Mouse (Mus musculus) forebrain, embryonic 16.5 days (tissue): ENCODE data around the gene Des. TPM values are rescaled to one million over a fixed set of nuclear protein-coding genes. Genes with fewer than 3 reads are reported as not detected.

Source experiments
- ATAC-seq: fragments of 200-750 bp; cut with Nextera tagmentation; 2 replicates; pipeline ENCODE4 v1.8.0; 2017; ENCODE audit warnings: mild to moderate bottlenecking, moderate library complexity
- H3K27ac ChIP-seq: fragments of 300-500 bp; sonication (generic); 2 replicates; pipeline ENCODE4 v1.5.1; 2014; ENCODE audit warnings: low read length, control low read depth
- H3K27me3 ChIP-seq: fragments of 300-500 bp; sonication (generic); replicated peaks from 2 replicates; pipeline ENCODE4 v1.6.1; 2014; ENCODE audit warnings: low read length; ENCODE audit not compliant: control insufficient read depth, insufficient read depth
- H3K36me3 ChIP-seq: fragments of 300-500 bp; sonication (generic); 2 replicates; pipeline ENCODE4 v1.6.1; 2014; ENCODE audit not compliant: control insufficient read depth, insufficient read depth
- H3K4me1 ChIP-seq: fragments of 300-500 bp; sonication (generic); replicated peaks from 2 replicates; pipeline ENCODE4 v1.6.1; 2014; ENCODE audit warnings: low read length; ENCODE audit not compliant: control insufficient read depth, insufficient read depth
- H3K4me2 ChIP-seq: fragments of 300-500 bp; sonication (generic); 2 replicates; pipeline ENCODE4 v1.6.1; 2014; ENCODE audit warnings: mild to moderate bottlenecking, low read length, control low read depth
- H3K4me3 ChIP-seq: fragments of 300-500 bp; sonication (generic); replicated peaks from 2 replicates; pipeline ENCODE4 v1.5.1; 2014; ENCODE audit warnings: mild to moderate bottlenecking, low read length, control low read depth
- H3K9ac ChIP-seq: fragments of 300-500 bp; sonication (generic); replicated peaks from 2 replicates; pipeline ENCODE4 v1.6.1; 2014; ENCODE audit warnings: low read depth, low read length, control low read depth
- H3K9me3 ChIP-seq: fragments of 300-500 bp; sonication (generic); 2 replicates; pipeline ENCODE4 v1.6.1; 2016; ENCODE audit warnings: low read length; ENCODE audit not compliant: control insufficient read depth
- WGBS: fragments of 180-500 bp; shearing (Covaris S2); extraction: QIAGEN DNeasy Blood & Tissue Kit; methylation state at CpG from one replicate; pipeline ENCODE4 v1.1.7; 2014; 5-methylcytosine and 5-hydroxymethylcytosine counted together
- polyA plus RNA-seq: library from polyadenylated mRNA; unstranded; fragments of >200 nt; fragmentation: Nextera tagmentation; extraction: Ambion mirVana; gene quantifications from 2 replicates; pipeline ENCODE4 v1.2.1, GENCODE M21; 2015

Gene Des
- polyA plus RNA-seq, 1 experiment from 2014 or later, result 1.2 TPM

- no peaks in the 10 kb centered on the region for H3K9me3 ChIP-seq
- no peak overlapping the region for H3K9ac ChIP-seq
- no peaks in the 10 kb centered on the region for H3K36me3 ChIP-seq
- ATAC-seq, result no peak
- WGBS, result 91% methylated on average over 3 of the region's 3 CpGs
- peaks cover 18% of the 10 kb centered on the region for H3K4me1 ChIP-seq
- H3K27ac ChIP-seq, result no peak overlapping the region
- H3K27me3 ChIP-seq, result peaks cover 29% of the 10 kb centered on the region
- no peak overlapping the region for H3K4me3 ChIP-seq
- H3K4me2 ChIP-seq, result no peak overlapping the region
These were observed 3.7 kb downstream of the Des start for GRCm38 (mm10) chr1:75363868-75364267.

GRCm38 (mm10) chr1:75365510-75366137 lies 5.5 kb downstream of the Des start:
- peaks cover 18% of the 10 kb centered on the region for H3K27me3 ChIP-seq
- H3K27ac ChIP-seq, result 0 out of 2 replicates have a peak overlapping the region, but pooled peaks have one; percentile 37
- no peaks in the 10 kb centered on the region for H3K9me3 ChIP-seq
- H3K4me2 ChIP-seq, result no peak overlapping the region
- no peak overlapping the region for H3K4me3 ChIP-seq
- H3K9ac ChIP-seq, result no peak overlapping the region
- no peaks in the 10 kb centered on the region for H3K36me3 ChIP-seq
- WGBS, result 22% methylated on average over 14 of the region's 14 CpGs
- peak; percentile 54; the same call in 1 of the 2 replicates for ATAC-seq
- H3K4me1 ChIP-seq, result peaks cover 12% of the 10 kb centered on the region

- no peaks in the 10 kb centered on the region for H3K36me3 ChIP-seq
- H3K4me2 ChIP-seq, result no peak overlapping the region
- 52% methylated on average over 25 of the region's 25 CpGs for WGBS
- no peak overlapping the region for H3K27ac ChIP-seq
- H3K4me1 ChIP-seq, result peaks cover 9% of the 10 kb centered on the region; the same call in 1 of the 2 replicates
- no peak for ATAC-seq
- H3K4me3 ChIP-seq, result no peak overlapping the region
- H3K9me3 ChIP-seq, result no peaks in the 10 kb centered on the region
- no peak overlapping the region for H3K9ac ChIP-seq
- H3K27me3 ChIP-seq, result peaks cover 3% of the 10 kb centered on the region; the same call in 1 of the 2 replicates
These were observed 9.3 kb downstream of the Des start for GRCm38 (mm10) chr1:75369360-75369983.

- no peak overlapping the region for H3K9ac ChIP-seq
- H3K4me3 ChIP-seq, result no peak overlapping the region
- H3K27ac ChIP-seq, result no peak overlapping the region
- H3K36me3 ChIP-seq, result no peaks in the 10 kb centered on the region
- H3K9me3 ChIP-seq, result no peaks in the 10 kb centered on the region
- WGBS, result 51% methylated on average over 13 of the region's 13 CpGs
- H3K4me1 ChIP-seq, result peaks cover 11% of the 10 kb centered on the region
- no peak overlapping the region for H3K4me2 ChIP-seq
- H3K27me3 ChIP-seq, result peaks cover 6% of the 10 kb centered on the region; the same call in 1 of the 2 replicates
- no peak for ATAC-seq
These were observed 10.0 kb downstream of the Des start for GRCm38 (mm10) chr1:75369984-75370660.

GRCm38 (mm10) chr1:75371317-75372095 lies 11.4 kb downstream of the Des start:
- no peak overlapping the region for H3K27ac ChIP-seq
- 62% methylated on average over 13 of the region's 13 CpGs for WGBS
- ATAC-seq, result no peak
- H3K36me3 ChIP-seq, result no peaks in the 10 kb centered on the region
- H3K27me3 ChIP-seq, result peaks cover 13% of the 10 kb centered on the region; the same call in 1 of the 2 replicates
- no peak overlapping the region for H3K9ac ChIP-seq
- no peak overlapping the region for H3K4me3 ChIP-seq
- no peak overlapping the region for H3K4me2 ChIP-seq
- peaks cover 6% of the 10 kb centered on the region for H3K4me1 ChIP-seq
- H3K9me3 ChIP-seq, result no peaks in the 10 kb centered on the region

- Histone ChIP-seq H3K4me1 (peaks cover 6% of the 10 kb centered on the region), H3K4me2 (no peak overlapping the region), H3K4me3 (no peak overlapping the region), H3K36me3 (no peaks in the 10 kb centered on the region), H3K9me3 (no peaks in the 10 kb centered on the region), H3K27me3 (peaks cover 13% of the 10 kb centered on the region; the same call in 1 of the 2 replicates), H3K27ac (no peak overlapping the region), H3K9ac (no peak overlapping the region)
- no peak for ATAC-seq
- 75% methylated on average over 3 of the region's 3 CpGs for WGBS
These were observed 12.3 kb downstream of the Des start for GRCm38 (mm10) chr1:75372450-75372849.

GRCm38 (mm10) chr1:75373276-75373675 lies 13.1 kb downstream of the Des start:
- H3K36me3 ChIP-seq, result no peaks in the 10 kb centered on the region
- no peak overlapping the region for H3K4me3 ChIP-seq
- H3K4me1 ChIP-seq, result peaks cover 6% of the 10 kb centered on the region
- H3K4me2 ChIP-seq, result no peak overlapping the region
- no peak for ATAC-seq
- WGBS, result 45% methylated on average over 3 of the region's 3 CpGs
- H3K9ac ChIP-seq, result no peak overlapping the region
- H3K27ac ChIP-seq, result no peak overlapping the region
- H3K9me3 ChIP-seq, result no peaks in the 10 kb centered on the region
- peaks cover 13% of the 10 kb centered on the region for H3K27me3 ChIP-seq

GRCm38 (mm10) chr1:75374950-75375936 lies 15.1 kb downstream of the Des start, which contains the start of gene Speg:
Gene Speg (plus strand): TSS chr1:75375297.
- Histone ChIP-seq H3K9me3 (no peaks in the 10 kb centered on the region), H3K4me1 (peaks cover 6% of the 10 kb centered on the region), H3K36me3 (no peaks in the 10 kb centered on the region), H3K9ac (peak within 1 kb of the TSS; percentile 12; the same call in 1 of the 2 replicates), H3K4me2 (peak within 1 kb of the TSS; percentile 39), H3K4me3 (peak within 1 kb of the TSS; percentile 14; the same call in 1 of the 2 replicates), H3K27me3 (peaks cover 13% of the 10 kb centered on the region), H3K27ac (no peak within 1 kb of the TSS)
- 0 out of 2 replicates have a peak, but pooled peaks have one; percentile 19 for ATAC-seq
- 10% methylated on average over 53 of the region's 57 CpGs for WGBS
